Mouse (Mus musculus): ENCODE results near the gene Gosr1. TPM values are rescaled to one million over a fixed set of nuclear protein-coding genes. Genes with fewer than 3 reads are reported as not detected.

Gosr1 gene
- 15.3 and 35.4 TPM in 2 replicates for total RNA-seq (2014; rRNA removed; ENCODE audit: low replicate concordance)
- 15.4 and 16.8 TPM in 2 replicates for polyA plus RNA-seq (2015; fragmentation: Nextera tagmentation; extraction: Ambion mirVana)

DNA sequence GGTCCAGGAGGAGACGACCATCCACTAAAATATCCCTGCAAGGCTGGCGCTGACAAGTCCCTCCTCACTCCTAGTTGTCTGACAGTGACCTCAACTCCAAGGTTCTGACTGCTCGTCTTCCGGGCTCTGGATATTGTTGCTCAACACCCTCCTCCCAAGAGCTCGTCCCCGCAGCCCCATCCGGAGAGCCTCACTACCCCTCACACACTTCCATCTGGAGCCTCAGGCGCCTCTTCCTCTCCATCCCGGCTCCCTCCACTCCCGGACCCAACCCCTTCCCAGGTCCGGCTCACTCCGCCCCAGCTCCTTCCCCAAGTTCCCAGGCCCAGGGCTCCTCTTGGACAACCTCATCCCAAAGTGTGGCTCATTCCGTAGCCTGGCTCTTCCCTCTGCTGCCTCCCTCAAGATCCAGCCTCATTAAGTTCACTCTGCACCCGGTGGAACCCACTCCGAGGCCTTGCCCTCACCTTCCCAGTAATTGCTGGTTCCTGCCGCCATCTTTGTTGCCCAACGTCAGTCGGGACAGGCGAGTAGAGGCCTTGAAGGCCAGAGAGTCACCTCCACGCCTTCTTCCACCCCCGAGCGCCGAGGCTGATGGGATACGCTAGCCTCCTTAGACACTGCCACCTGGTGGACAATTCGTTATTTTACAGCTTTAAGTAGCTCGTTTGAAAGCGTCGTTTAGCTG lies at the start of gene Gosr1:
Gene Gosr1 (minus strand): TSS at position 527 of the 688 bp plus-strand sequence.
- H3K9me3 ChIP-seq (replicated peaks; ENCODE audit: control insufficient read depth, low read length): no peaks in the 10 kb centered on the region
- peak within 1 kb of the TSS; percentile 86 for H3K4me3 ChIP-seq (ENCODE audit: low read depth, low read length)
- H3K4me1 ChIP-seq (ENCODE audit: control insufficient read depth, insufficient read depth): peaks cover 4% of the 10 kb centered on the region; the same call in 1 of the 2 replicates
- peak within 1 kb of the TSS; percentile 90 for H3K27ac ChIP-seq (ENCODE audit: low read depth)
- H3K36me3 ChIP-seq (replicated peaks; ENCODE audit: control insufficient read depth, insufficient read depth, low read length): peaks cover 28% of the 10 kb centered on the region
- TF ChIP-seq EP300 (IDR thresholded peaks at IDR 0.05; ENCODE audit: low read depth) (peak; percentile 65; the same call in 1 of the 2 replicates), CTCF (IDR thresholded peaks at IDR 0.05; ENCODE audit: low read depth) (peak; percentile 96)
- ATAC-seq (ENCODE audit: insufficient read depth, low read depth) (peak; percentile 99), DNase-seq (ENCODE audit: low spot score) (peak; percentile 94)
- no peaks in the 10 kb centered on the region for H3K27me3 ChIP-seq (ENCODE audit: control insufficient read depth, insufficient read depth, low read length)
- WGBS: under 1% methylated on average over 28 of the region's 28 CpGs
- peak within 1 kb of the TSS; percentile 73 for H3K4me2 ChIP-seq (ENCODE audit: low read depth, low read length)
- peak within 1 kb of the TSS; percentile 94 for H3K9ac ChIP-seq (replicated peaks; ENCODE audit: low read depth, low read length)

DNA sequence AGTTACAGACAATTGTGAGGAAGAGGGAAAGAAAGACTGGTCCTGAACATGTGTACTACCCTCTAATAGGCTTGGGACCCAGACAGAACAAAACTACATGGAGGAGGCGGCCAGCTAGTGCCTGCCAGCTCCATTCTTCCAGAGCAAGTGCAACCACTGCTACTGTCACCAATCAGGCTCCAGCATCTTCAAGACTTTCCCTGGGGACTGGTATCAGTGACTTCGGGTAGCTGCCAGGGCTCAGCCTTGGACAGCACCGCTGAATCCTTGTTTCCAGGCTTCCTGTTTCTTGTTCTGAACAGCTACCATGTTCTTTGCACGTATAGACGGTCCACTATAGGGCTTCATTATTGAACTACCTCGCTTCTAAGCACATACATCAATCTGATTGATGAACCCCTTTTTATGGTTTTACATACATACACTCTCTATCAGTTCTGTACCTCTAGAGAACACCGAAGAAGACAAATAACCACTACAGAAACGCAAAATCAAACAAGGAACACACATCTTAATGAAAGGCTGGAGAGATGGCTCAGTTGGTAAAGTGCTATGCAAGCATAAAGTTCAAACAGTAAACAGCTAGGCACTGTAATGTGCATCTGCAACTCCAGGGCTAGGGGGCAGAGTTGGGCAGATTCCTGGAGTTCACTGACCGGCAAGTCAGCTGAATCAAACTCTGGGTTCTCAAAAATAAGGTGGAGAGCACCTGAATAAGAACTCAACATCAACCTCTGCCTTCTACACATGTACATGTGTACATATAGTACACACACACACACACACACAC lies 47.5 kb upstream of the Gosr1 start:
- Histone ChIP-seq H3K9ac (replicated peaks; ENCODE audit: low read depth, low read length) (no peak overlapping the region), H3K4me2 (ENCODE audit: low read depth, low read length) (no peak overlapping the region), H3K27me3 (ENCODE audit: control insufficient read depth, insufficient read depth, low read length) (no peaks in the 10 kb centered on the region), H3K9me3 (replicated peaks; ENCODE audit: control insufficient read depth, low read length) (no peaks in the 10 kb centered on the region), H3K36me3 (replicated peaks; ENCODE audit: control insufficient read depth, insufficient read depth, low read length) (peaks cover 60% of the 10 kb centered on the region), H3K4me1 (ENCODE audit: control insufficient read depth, insufficient read depth) (peaks cover 10% of the 10 kb centered on the region), H3K4me3 (ENCODE audit: low read depth, low read length) (no peak overlapping the region), H3K27ac (ENCODE audit: low read depth) (no peak overlapping the region)
- ATAC-seq (ENCODE audit: insufficient read depth, low read depth) (no peak), DNase-seq (ENCODE audit: low spot score) (no peak)
- WGBS: 79% methylated on average over 9 of the region's 9 CpGs
- TF ChIP-seq EP300 (IDR thresholded peaks at IDR 0.05; ENCODE audit: low read depth) (no peak), CTCF (IDR thresholded peaks at IDR 0.05; ENCODE audit: low read depth) (peak; percentile 57)

DNA sequence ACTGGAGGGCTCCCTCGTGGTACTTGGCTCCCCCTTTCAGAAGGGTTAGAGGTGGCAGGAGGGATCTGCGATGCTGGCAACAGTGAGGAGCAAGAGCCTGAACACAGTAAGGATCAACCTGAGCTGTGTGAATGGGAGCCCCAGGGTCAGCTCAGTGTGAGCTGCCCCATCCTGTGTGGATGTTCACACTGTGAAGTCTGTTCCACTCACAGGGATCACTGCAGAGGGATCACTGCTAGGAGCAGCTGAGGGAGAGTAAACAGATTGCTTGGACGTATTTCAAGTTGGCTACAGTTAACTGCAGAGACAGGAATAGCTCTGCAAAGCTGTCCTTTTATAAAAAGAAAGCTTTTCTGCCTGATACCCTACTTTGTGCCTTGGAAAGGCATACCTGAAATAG lies 46.1 kb upstream of the Gosr1 start:
- Histone ChIP-seq H3K4me3 (ENCODE audit: low read depth, low read length) (no peak overlapping the region), H3K27me3 (ENCODE audit: control insufficient read depth, insufficient read depth, low read length) (no peaks in the 10 kb centered on the region), H3K27ac (ENCODE audit: low read depth) (peak overlapping the region; percentile 61), H3K4me2 (ENCODE audit: low read depth, low read length) (no peak overlapping the region), H3K9ac (replicated peaks; ENCODE audit: low read depth, low read length) (no peak overlapping the region), H3K9me3 (replicated peaks; ENCODE audit: control insufficient read depth, low read length) (no peaks in the 10 kb centered on the region), H3K4me1 (ENCODE audit: control insufficient read depth, insufficient read depth) (peaks cover 10% of the 10 kb centered on the region), H3K36me3 (replicated peaks; ENCODE audit: control insufficient read depth, insufficient read depth, low read length) (peaks cover 70% of the 10 kb centered on the region)
- 0 out of 2 replicates have a peak, but pooled peaks have one; percentile 0 for TF ChIP-seq CTCF (IDR thresholded peaks at IDR 0.05; ENCODE audit: low read depth)
- no peak for TF ChIP-seq EP300 (IDR thresholded peaks at IDR 0.05; ENCODE audit: low read depth)
- DNase-seq (ENCODE audit: low spot score) (peak; percentile 42), ATAC-seq (ENCODE audit: insufficient read depth, low read depth) (peak; percentile 72)
- WGBS: 26% methylated on average over 3 of the region's 3 CpGs

DNA sequence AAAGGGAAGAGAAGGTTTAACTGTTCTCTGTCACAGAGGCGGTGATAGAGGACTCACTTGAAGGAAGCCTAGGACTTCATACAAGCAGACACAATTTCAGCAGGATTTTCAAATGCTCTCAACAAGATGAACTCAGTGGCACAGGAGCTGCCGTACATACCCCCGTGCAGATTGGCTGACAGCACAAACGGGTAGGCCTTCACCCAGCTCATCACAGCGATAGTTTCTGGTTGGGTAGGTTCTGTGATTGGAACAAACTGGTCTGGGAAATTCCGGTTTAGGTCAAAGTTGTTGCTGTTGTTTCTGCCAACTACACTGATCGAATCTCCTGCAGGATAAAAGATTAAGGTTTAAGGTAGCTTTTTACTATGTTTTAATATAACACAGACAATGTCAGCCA lies 45.2 kb upstream of the Gosr1 start:
- H3K9ac ChIP-seq (replicated peaks; ENCODE audit: low read depth, low read length): no peak overlapping the region
- no peaks in the 10 kb centered on the region for H3K27me3 ChIP-seq (ENCODE audit: control insufficient read depth, insufficient read depth, low read length)
- H3K4me2 ChIP-seq (ENCODE audit: low read depth, low read length): no peak overlapping the region
- ATAC-seq (ENCODE audit: insufficient read depth, low read depth) (no peak), DNase-seq (ENCODE audit: low spot score) (no peak)
- TF ChIP-seq EP300 (IDR thresholded peaks at IDR 0.05; ENCODE audit: low read depth) (no peak), CTCF (IDR thresholded peaks at IDR 0.05; ENCODE audit: low read depth) (no peak)
- 92% methylated on average over 7 of the region's 7 CpGs for WGBS
- H3K4me3 ChIP-seq (ENCODE audit: low read depth, low read length): no peak overlapping the region
- H3K27ac ChIP-seq (ENCODE audit: low read depth): no peak overlapping the region
- H3K36me3 ChIP-seq (replicated peaks; ENCODE audit: control insufficient read depth, insufficient read depth, low read length): peaks cover 67% of the 10 kb centered on the region
- H3K9me3 ChIP-seq (replicated peaks; ENCODE audit: control insufficient read depth, low read length): no peaks in the 10 kb centered on the region
- peaks cover 10% of the 10 kb centered on the region for H3K4me1 ChIP-seq (ENCODE audit: control insufficient read depth, insufficient read depth)

DNA sequence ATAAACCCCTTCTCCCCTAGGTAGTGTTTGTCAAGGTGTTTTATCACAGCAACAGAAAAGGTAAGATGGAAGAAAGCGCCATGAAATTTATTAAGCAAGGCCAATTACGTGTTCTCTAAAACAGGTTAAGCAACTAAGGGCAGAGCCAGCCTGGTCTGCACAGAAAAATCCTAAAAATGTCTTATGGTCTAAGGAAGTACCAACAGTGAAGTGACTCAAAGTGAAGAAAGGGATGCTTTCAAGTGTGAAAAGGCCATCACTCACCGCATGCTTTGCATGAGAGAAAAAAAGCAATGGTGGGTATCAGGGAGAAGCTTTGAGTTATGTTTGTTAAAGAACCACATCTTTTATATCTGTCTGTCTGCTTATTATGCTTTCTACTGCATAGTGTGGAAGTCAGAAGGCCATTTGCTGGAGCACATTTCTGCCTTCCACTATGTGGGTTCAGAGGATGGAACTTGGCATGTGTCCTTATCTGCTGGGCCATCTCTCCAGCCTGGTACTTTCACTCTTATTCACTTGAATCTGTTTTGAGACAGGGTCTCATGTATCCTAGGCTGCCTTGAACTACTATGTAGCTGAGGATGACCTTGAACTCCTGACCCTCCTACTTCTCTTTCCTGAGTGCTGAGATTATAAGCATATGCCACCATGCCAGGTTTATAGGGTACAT lies 43.8 kb upstream of the Gosr1 start:
- no peak overlapping the region for H3K4me3 ChIP-seq (ENCODE audit: low read depth, low read length)
- no peak for DNase-seq (ENCODE audit: low spot score)
- WGBS: 94% methylated on average over 3 of the region's 3 CpGs

More for the DNA sequence above, 43.8 kb upstream of the Gosr1 start:
- peaks cover 67% of the 10 kb centered on the region for H3K36me3 ChIP-seq (replicated peaks; ENCODE audit: control insufficient read depth, insufficient read depth, low read length)
- H3K27ac ChIP-seq (ENCODE audit: low read depth): no peak overlapping the region
- no peak for TF ChIP-seq EP300 (IDR thresholded peaks at IDR 0.05; ENCODE audit: low read depth)
- no peak for TF ChIP-seq CTCF (IDR thresholded peaks at IDR 0.05; ENCODE audit: low read depth)
- no peak overlapping the region for H3K4me2 ChIP-seq (ENCODE audit: low read depth, low read length)
- H3K27me3 ChIP-seq (ENCODE audit: control insufficient read depth, insufficient read depth, low read length): no peaks in the 10 kb centered on the region
- peaks cover 10% of the 10 kb centered on the region for H3K4me1 ChIP-seq (ENCODE audit: control insufficient read depth, insufficient read depth)
- no peak overlapping the region for H3K9ac ChIP-seq (replicated peaks; ENCODE audit: low read depth, low read length)
- ATAC-seq (ENCODE audit: insufficient read depth, low read depth): no peak
- H3K9me3 ChIP-seq (replicated peaks; ENCODE audit: control insufficient read depth, low read length): no peaks in the 10 kb centered on the region
